Mouse (Mus musculus) liver, adult 2 months (tissue): ENCODE data around the gene Tpt1. TPM values are rescaled to one million over a fixed set of nuclear protein-coding genes. Genes with fewer than 3 reads are reported as not detected.

Source experiments
- DNase-seq: peaks from one replicate; pipeline ENCODE4 v3.0.0-alpha.2; 2011; ENCODE audit warnings: low read depth, low spot score; ENCODE audit errors: extremely low read depth
- H3K27ac ChIP-seq: fragments of 200-500 bp; replicated peaks from 2 replicates; pipeline ENCODE4 v1.5.1; 2012; ENCODE audit warnings: low read depth, mild to moderate bottlenecking, control low read depth, inconsistent platforms, low read length; ENCODE audit not compliant: insufficient read depth
- H3K27me3 ChIP-seq: fragments of 200-500 bp; 2 replicates; pipeline ENCODE4 v1.6.1; 2012; ENCODE audit warnings: mild to moderate bottlenecking, moderate library complexity, low read length, inconsistent platforms; ENCODE audit not compliant: control insufficient read depth, insufficient read depth
- H3K36me3 ChIP-seq: fragments of 200-500 bp; 2 replicates; pipeline ENCODE4 v1.6.1; 2012; ENCODE audit warnings: low read length, inconsistent platforms; ENCODE audit not compliant: control insufficient read depth, insufficient read depth
- H3K4me1 ChIP-seq: fragments of 200-500 bp; 2 replicates; pipeline ENCODE4 v1.6.1; 2011; ENCODE audit warnings: low read length; ENCODE audit not compliant: control insufficient read depth, insufficient read depth
- H3K4me3 ChIP-seq: fragments of 200-500 bp; 2 replicates; pipeline ENCODE4 v1.5.1; 2011; ENCODE audit warnings: low read depth, mild to moderate bottlenecking, control low read depth, low read length, moderate library complexity; ENCODE audit not compliant: insufficient read depth
- H3K79me2 ChIP-seq: fragments of 200-500 bp; 2 replicates; pipeline ENCODE4 v1.6.1; 2012; ENCODE audit warnings: inconsistent platforms, mild to moderate bottlenecking, low read length, moderate library complexity; ENCODE audit not compliant: control insufficient read depth, insufficient read depth
- H3K9ac ChIP-seq: fragments of 200-500 bp; 2 replicates; pipeline ENCODE4 v1.6.1; 2012; ENCODE audit warnings: low read depth, mild to moderate bottlenecking, control low read depth, inconsistent platforms, low read length
- CTCF ChIP-seq: fragments of 200-500 bp; IDR thresholded peaks from 2 replicates; pipeline ENCODE4 v1.5.1; 2011; ENCODE audit warnings: low read depth, low read length, control low read depth
- POLR2A ChIP-seq: fragments of 200-500 bp; IDR thresholded peaks from 2 replicates; pipeline ENCODE4 v1.6.1; 2011; ENCODE audit warnings: low read length, control low read depth; ENCODE audit not compliant: insufficient read depth; ENCODE audit errors: extremely low read depth
- WGBS: fragments of 180-500 bp; shearing (Covaris S2); methylation state at CpG from one replicate; pipeline ENCODE4 v1.1.7; 2018; 5-methylcytosine and 5-hydroxymethylcytosine counted together
- polyA plus RNA-seq: library from polyadenylated mRNA; depleted of rRNA; stranded (reverse); fragments of >200 nt; gene quantifications from 2 replicates; pipeline ENCODE4 v1.2.3, GENCODE M21; 2012; rRNA removed
- total RNA-seq: library from RNA; depleted of rRNA; stranded (reverse); fragments of >200 nt; gene quantifications from 2 replicates; pipeline ENCODE4 v1.2.3, GENCODE M21; 2014; rRNA removed

Tpt1 gene
- total RNA-seq (1,382 and 1,429 TPM in 2 replicates), polyA plus RNA-seq (1,392 and 1,422 TPM in 2 replicates)

DNA sequence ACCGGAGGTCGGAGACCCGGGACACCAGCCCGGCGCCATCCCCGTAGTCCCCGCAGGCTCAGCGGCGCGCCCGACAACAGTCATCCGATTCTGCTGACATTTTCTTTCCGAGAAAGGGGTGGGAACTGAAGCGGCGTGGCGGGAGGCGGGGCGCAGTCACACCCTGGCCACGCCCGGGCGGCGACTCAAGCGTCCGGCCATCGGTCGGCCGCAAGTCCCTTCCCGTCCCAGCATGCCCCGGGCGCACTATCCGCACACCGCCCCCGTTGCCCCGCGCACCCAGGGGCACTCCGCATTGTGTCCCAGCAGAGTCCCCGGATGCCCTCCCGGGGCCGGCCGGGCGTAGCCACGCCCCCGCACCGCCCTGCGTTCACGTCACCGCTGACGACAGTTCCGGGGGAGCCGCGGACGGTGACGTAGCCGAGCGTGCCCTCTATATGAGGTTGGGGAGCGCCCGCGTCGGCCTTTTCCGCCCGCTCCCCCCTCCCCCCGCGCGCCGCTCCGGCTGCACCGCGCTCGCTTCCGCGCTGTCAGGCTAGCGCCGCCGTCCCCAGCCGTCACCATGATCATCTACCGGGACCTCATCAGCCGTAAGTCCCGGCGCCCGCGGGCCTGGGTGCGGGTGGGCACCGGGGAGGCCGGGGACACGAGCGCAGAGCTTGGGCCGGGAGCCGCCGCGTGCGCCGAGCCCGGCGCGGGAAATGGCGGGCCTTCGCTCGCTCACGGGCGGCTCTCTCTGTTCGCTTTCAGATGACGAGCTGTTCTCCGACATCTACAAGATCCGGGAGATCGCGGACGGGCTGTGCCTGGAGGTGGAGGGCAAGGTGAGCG lies at the start of gene Tpt1:
Gene Tpt1, plus strand, starts transcription at position 227 of the 831 bp plus-strand sequence.
- peak; percentile 89 for DNase-seq
- under 1% methylated on average over 103 of the region's 108 CpGs for WGBS
- Histone ChIP-seq H3K9ac (peak within 1 kb of the TSS; percentile 97), H3K79me2 (no peaks in the 10 kb centered on the region), H3K36me3 (peaks cover 37% of the 10 kb centered on the region), H3K27me3 (no peaks in the 10 kb centered on the region), H3K27ac (peak within 1 kb of the TSS; percentile 99), H3K4me3 (peak within 1 kb of the TSS; percentile 89), H3K4me1 (peaks cover 16% of the 10 kb centered on the region)
- no peak for TF ChIP-seq CTCF
- TF ChIP-seq POLR2A, result peak; percentile 91

DNA sequence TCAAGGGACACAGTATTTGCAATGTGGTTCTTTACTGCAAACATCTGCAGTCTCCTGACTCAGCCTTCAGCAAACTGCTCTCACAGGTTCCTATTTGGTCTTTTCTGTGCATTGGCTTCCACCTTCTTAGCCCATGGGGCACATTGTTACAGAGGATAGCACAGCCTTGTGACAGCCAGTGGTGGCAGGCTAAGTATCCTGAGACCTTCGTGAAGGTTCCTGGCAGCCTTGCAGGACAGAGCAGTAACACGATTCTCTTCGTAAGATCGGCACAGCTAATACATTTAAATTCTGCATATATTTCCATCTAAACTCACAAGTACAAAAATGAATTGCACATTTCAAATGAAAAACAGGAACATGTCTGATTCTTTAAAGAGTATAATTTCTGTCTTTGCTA lies 49.0 kb upstream of the Tpt1 start:
- H3K36me3 ChIP-seq, result no peaks in the 10 kb centered on the region
- H3K4me3 ChIP-seq, result no peak overlapping the region
- DNase-seq, result no peak
- no peak overlapping the region for H3K9ac ChIP-seq
- TF ChIP-seq CTCF (no peak), POLR2A (no peak)
- no peaks in the 10 kb centered on the region for H3K27me3 ChIP-seq
- no peak overlapping the region for H3K27ac ChIP-seq
- H3K79me2 ChIP-seq, result no peaks in the 10 kb centered on the region
- WGBS, result 95% methylated on average over 4 of the region's 4 CpGs
- H3K4me1 ChIP-seq, result peaks cover 32% of the 10 kb centered on the region

DNA sequence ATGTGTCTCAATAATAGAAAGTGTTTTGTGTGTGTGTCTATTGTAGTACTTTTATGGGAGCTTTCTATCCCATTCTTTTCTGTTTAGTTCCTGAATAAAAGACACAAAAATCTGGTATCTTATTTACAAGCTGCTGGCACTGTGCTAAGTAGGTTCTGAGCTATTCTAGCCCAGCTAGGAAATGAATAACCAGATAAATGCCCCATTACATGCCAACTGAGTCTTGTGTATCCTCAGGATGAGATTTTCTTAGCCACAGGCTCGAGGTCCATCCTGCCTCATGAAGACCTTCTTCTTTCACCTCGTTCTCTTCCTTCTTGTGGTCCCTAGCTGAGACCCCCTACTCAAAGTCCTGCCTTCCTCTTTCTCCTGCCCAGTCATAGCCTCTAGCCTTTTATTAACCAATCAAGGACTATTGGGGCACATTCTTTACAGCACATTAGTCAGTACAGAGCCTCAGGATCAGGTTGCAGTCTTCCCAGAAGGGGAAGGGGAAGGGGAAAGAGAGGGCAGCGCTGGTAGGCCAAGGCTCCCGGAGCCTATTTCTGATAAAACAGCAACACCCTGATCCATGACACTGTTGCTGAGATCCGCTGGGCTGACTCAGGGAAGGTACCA lies 47.0 kb upstream of the Tpt1 start:
- WGBS, result 30% methylated on average over 5 of the region's 5 CpGs
- Histone ChIP-seq H3K4me3 (no peak overlapping the region), H3K4me1 (peaks cover 30% of the 10 kb centered on the region), H3K27me3 (no peaks in the 10 kb centered on the region), H3K36me3 (no peaks in the 10 kb centered on the region), H3K27ac (peak overlapping the region; percentile 60), H3K9ac (peak overlapping the region; percentile 0; the same call in 1 of the 2 replicates), H3K79me2 (no peaks in the 10 kb centered on the region)
- peak; percentile 92 for DNase-seq
- no peak for TF ChIP-seq CTCF
- TF ChIP-seq POLR2A, result no peak

- 7% methylated on average over 8 of the region's 8 CpGs for WGBS
- H3K27ac ChIP-seq, result peak overlapping the region; percentile 97
- peak; percentile 92 for DNase-seq
Measured at GRCm38 (mm10) chr14:75807800-75808199, 37.1 kb upstream of the Tpt1 start.

DNA sequence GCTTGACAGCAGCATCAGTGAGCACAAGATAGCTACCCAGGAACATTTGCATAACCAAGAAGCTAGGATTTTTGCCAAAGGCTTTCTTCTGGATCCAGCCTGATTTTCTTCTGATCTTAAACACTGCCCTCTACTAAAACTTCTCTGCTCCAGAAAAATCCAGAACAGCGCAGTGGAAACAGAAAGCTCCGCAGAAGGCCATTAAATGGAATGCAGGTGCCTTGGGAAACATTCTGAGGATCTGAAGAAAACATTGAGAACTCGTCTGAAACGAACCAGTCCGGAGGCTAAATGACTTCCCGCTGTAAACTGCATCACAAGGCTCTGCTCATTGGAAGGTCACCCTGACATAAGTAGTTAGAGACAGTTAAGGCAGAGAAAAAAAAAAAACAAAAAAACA lies 35.0 kb upstream of the Tpt1 start:
- H3K9ac ChIP-seq, result no peak overlapping the region
- H3K36me3 ChIP-seq, result no peaks in the 10 kb centered on the region
- peaks cover 14% of the 10 kb centered on the region; the same call in 1 of the 2 replicates for H3K4me1 ChIP-seq
- H3K27me3 ChIP-seq, result no peaks in the 10 kb centered on the region
- H3K4me3 ChIP-seq, result no peak overlapping the region
- no peaks in the 10 kb centered on the region for H3K79me2 ChIP-seq
- H3K27ac ChIP-seq, result no peak overlapping the region
- WGBS, result 94% methylated on average over 6 of the region's 6 CpGs
- no peak for TF ChIP-seq POLR2A
- TF ChIP-seq CTCF, result no peak
- no peak for DNase-seq

More at GRCm38 (mm10) chr14:75807800-75808199, 37.1 kb upstream of the Tpt1 start:
- peaks cover 18% of the 10 kb centered on the region; the same call in 1 of the 2 replicates for H3K4me1 ChIP-seq
- H3K79me2 ChIP-seq, result no peaks in the 10 kb centered on the region
- H3K27me3 ChIP-seq, result no peaks in the 10 kb centered on the region
- no peaks in the 10 kb centered on the region for H3K36me3 ChIP-seq
- TF ChIP-seq POLR2A (no peak), CTCF (peak; percentile 74)
- H3K4me3 ChIP-seq, result peak overlapping the region; percentile 11; the same call in 1 of the 2 replicates
- peak overlapping the region; percentile 47 for H3K9ac ChIP-seq
